Comparison of ENCODE assay signal across 9 mouse cellular contexts in the genomic region with DNA sequence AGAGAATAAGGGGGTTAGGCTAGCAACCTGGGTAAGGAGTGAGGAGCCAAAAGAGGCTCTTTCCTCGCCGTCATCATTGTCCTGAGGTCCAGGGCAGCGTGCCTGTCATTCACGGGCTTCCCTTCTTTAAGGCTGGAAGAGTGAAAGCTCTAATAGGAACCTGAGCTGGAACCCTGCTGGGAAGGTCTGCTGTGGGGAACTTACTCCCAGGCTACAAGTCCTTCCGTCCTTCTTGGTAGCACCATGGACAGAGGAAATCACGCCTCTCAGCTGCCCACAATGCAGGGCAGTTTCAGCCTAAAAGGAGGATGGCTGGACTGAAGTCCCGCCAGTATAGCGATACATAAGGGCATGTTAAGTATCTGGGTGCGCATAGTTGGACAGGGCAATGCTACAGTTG. TPM values are rescaled to one million over a fixed set of nuclear protein-coding genes. Genes with fewer than 3 reads are reported as not detected.
DNase-seq lines count a peak whose midpoint lies in the region; ATAC-seq and TF ChIP-seq lines count a peak whose summit lies in the region.
"Had no signal": no experiment of that assay in that cellular context is flagged by ENCODE, and none has a peak within 500 bp of the region (broad histone marks: within the 10 kb centered on the region; RNA-seq: fewer than 3 reads in every experiment).

No protein-coding gene starts in this region.

- no peak overlapping the region for H3K4me2 ChIP-seq in heart, embryonic 15.5 days
- H3K4me2 ChIP-seq in hindbrain, embryonic 14.5 days (replicated peaks) = peak overlapping the region; percentile 92; the same call in 1 of the 2 replicates

- no peak overlapping the region for H3K4me3 ChIP-seq in heart, embryonic 15.5 days
- no peak overlapping the region for H3K4me3 ChIP-seq in hindbrain, embryonic 14.5 days (replicated peaks; ENCODE audit: low read length)
- H3K4me3 ChIP-seq in layer of hippocampus, adult 2 months = no peak overlapping the region
- H3K4me3 ChIP-seq: erythroblast, embryonic 14.5 days had no signal

- peaks cover 22% of the 10 kb centered on the region for H3K4me1 ChIP-seq in heart, embryonic 15.5 days (replicated peaks)
- H3K4me1 ChIP-seq in hindbrain, embryonic 14.5 days (replicated peaks; ENCODE audit: control insufficient read depth, insufficient read depth, low read length) = 0 out of 2 replicates have a peak, but pooled peaks cover 7% of the 10 kb centered on the region

- WGBS in heart, embryonic 15.5 days = 4% methylated on average over 9 of the region's 9 CpGs
- 9% methylated on average over 9 of the region's 9 CpGs for WGBS in hindbrain, embryonic 14.5 days

- no peak for DNase-seq in heart, postnatal 36 days
- peak; percentile 74 for DNase-seq in adrenal gland, postnatal 14 days
- DNase-seq in hindbrain, embryonic 14.5 days (ENCODE audit: low spot score) = no peak
- peak; percentile 71 for DNase-seq in lung, postnatal 10 days
- DNase-seq in yolk sac, embryonic 10.5 days (ENCODE audit: low spot score) = peak; percentile 57
- no peak for DNase-seq in left cerebral cortex, adult 8-10 months (ENCODE audit: low spot score in 2 of 2)
- DNase-seq in layer of hippocampus, adult 2 months (ENCODE audit: low spot score in 2 of 2) = no peak

- H3K27me3 ChIP-seq in heart, embryonic 15.5 days = peaks cover 80% of the 10 kb centered on the region
- peaks cover 28% of the 10 kb centered on the region; the same call in 1 of the 2 replicates for H3K27me3 ChIP-seq in hindbrain, embryonic 14.5 days (ENCODE audit: control insufficient read depth, insufficient read depth, low read length)

- H3K36me3 ChIP-seq in heart, embryonic 15.5 days = no peaks in the 10 kb centered on the region
- H3K36me3 ChIP-seq in hindbrain, embryonic 14.5 days (replicated peaks; ENCODE audit: control insufficient read depth, insufficient read depth) = no peaks in the 10 kb centered on the region

- H3K9ac ChIP-seq in heart, embryonic 15.5 days = no peak overlapping the region
- H3K9ac ChIP-seq in hindbrain, embryonic 14.5 days = no peak overlapping the region

- H3K9me3 ChIP-seq in heart, embryonic 15.5 days (replicated peaks) = no peaks in the 10 kb centered on the region
- no peaks in the 10 kb centered on the region for H3K9me3 ChIP-seq in hindbrain, embryonic 14.5 days (ENCODE audit: control insufficient read depth, low read length)

- intact Hi-C loops in heart, postnatal 36 days (cut with DNase I) = no loop called here

- 0 out of 2 replicates have a peak, but pooled peaks have one; percentile 28 for ATAC-seq in heart, embryonic 15.5 days (replicated peaks; ENCODE audit: insufficient number of reproducible peaks, insufficient read depth, low FRiP score, low read depth)
- no peak for ATAC-seq in hindbrain, embryonic 14.5 days (ENCODE audit: low FRiP score)

- no peak for TF ChIP-seq CTCF in layer of hippocampus, adult 2 months (conservative IDR thresholded peaks at IDR 0.05)

- no peak overlapping the region for H3K27ac ChIP-seq in heart, embryonic 15.5 days
- no peak overlapping the region for H3K27ac ChIP-seq in hindbrain, embryonic 14.5 days
- no peak overlapping the region for H3K27ac ChIP-seq in layer of hippocampus, adult 2 months

RNA-seq across cellular contexts. Expression of a gene that starts 4.8 kb away (rescaled TPM):
- polyA plus RNA-seq in heart, embryonic 15.5 days (2015; fragmentation: Nextera tagmentation; extraction: Ambion mirVana) = not detected in 2 replicates
- total RNA-seq in heart, postnatal 36 days (2021) = not detected
- 6.0 and 6.8 TPM in 2 replicates for total RNA-seq in adrenal gland, postnatal 14 days (2021)
- 2.6 and 4.1 TPM in 2 replicates for polyA plus RNA-seq in hindbrain, embryonic 14.5 days (2014; fragmentation: Nextera tagmentation; extraction: Ambion mirVana)
- total RNA-seq in left cerebral cortex, adult 8-10 months (2022) = 1 to 10 TPM; 4.7 to 5.9 (median 5.8) TPM
- 1 to 10 TPM; 6.6 to 7.2 TPM for total RNA-seq in layer of hippocampus, adult 2 months (2021)
- polyA plus RNA-seq: erythroblast, embryonic 14.5 days had no signal

Comparison
In these comparisons a context has a peak if more than half of its experiments do, and no peak if none do; other contexts are left out.
1. DNase-seq: peak in adrenal gland, postnatal 14 days (single experiment), lung, postnatal 10 days (single experiment) and yolk sac, embryonic 10.5 days (single experiment); none in heart, postnatal 36 days (0 of 2), hindbrain, embryonic 14.5 days (single experiment), left cerebral cortex, adult 8-10 months (0 of 2) and layer of hippocampus, adult 2 months (0 of 2).